ENCODE assay signal across 9 mouse cellular contexts in genomic region chr17:56338909-56339308, GRCm38 (mm10). TPM values are rescaled to one million over a fixed set of nuclear protein-coding genes. Genes with fewer than 3 reads are reported as not detected.
A peak's percentile ranks its signal among the peaks of the same experiment; 100 is the strongest.
DNase-seq lines count a peak whose midpoint lies in the region; ATAC-seq and TF ChIP-seq lines count a peak whose summit lies in the region.
"Had no signal": no experiment of that assay in that cellular context is flagged by ENCODE, and none has a peak within 500 bp of the region (broad histone marks: within the 10 kb centered on the region; RNA-seq: fewer than 3 reads in every experiment).

No protein-coding gene starts in this region.

- TF ChIP-seq CTCF in heart, postnatal 0 days (IDR thresholded peaks at IDR 0.05; ENCODE audit: low read depth): peak; percentile 35
- TF ChIP-seq CTCF in liver, postnatal 0 days (IDR thresholded peaks at IDR 0.05; ENCODE audit: low read depth): peak; percentile 78

- no peak overlapping the region for H3K9ac ChIP-seq in heart, postnatal 0 days (replicated peaks; ENCODE audit: low read depth, low read length)
- no peak overlapping the region for H3K9ac ChIP-seq in heart, embryonic 12.5 days
- H3K9ac ChIP-seq in liver, postnatal 0 days (replicated peaks): no peak overlapping the region
- no peak overlapping the region for H3K9ac ChIP-seq in hindbrain, embryonic 14.5 days

- DNase-seq in heart, postnatal 0 days (ENCODE audit: low spot score): no peak
- DNase-seq in CD8-positive naive resting alpha-beta T cell, adult 2 months (ENCODE audit: low read depth in 2 of 2, low spot score in 2 of 2): peak; percentile 41 to 63
- peak; percentile 57 for DNase-seq in c-Kit-positive CD71-negative TER-119-negative erythroid progenitor cells, embryonic 14.5 days (ENCODE audit: low read depth)
- peak; percentile 66 for DNase-seq in liver, postnatal 0 days
- DNase-seq in spleen, postnatal 14 days (ENCODE audit: low spot score in 2 of 2): peak; percentile 53 to 73
- no peak for DNase-seq in frontal cortex, postnatal 36 days (ENCODE audit: low spot score in 2 of 2)
- DNase-seq in hindbrain, embryonic 14.5 days (ENCODE audit: low spot score): no peak

- no peaks in the 10 kb centered on the region for H3K9me3 ChIP-seq in heart, postnatal 0 days (replicated peaks; ENCODE audit: control insufficient read depth, low read length)
- H3K9me3 ChIP-seq in heart, embryonic 12.5 days (replicated peaks): no peaks in the 10 kb centered on the region
- H3K9me3 ChIP-seq in liver, postnatal 0 days (ENCODE audit: low read length): no peaks in the 10 kb centered on the region
- no peaks in the 10 kb centered on the region for H3K9me3 ChIP-seq in hindbrain, embryonic 14.5 days (ENCODE audit: control insufficient read depth, low read length)

- no peak overlapping the region for H3K27ac ChIP-seq in heart, postnatal 0 days (ENCODE audit: low read depth)
- no peak overlapping the region for H3K27ac ChIP-seq in heart, embryonic 12.5 days (ENCODE audit: poor library complexity, severe bottlenecking)
- no peak overlapping the region for H3K27ac ChIP-seq in liver, postnatal 0 days (ENCODE audit: low read depth)
- no peak overlapping the region for H3K27ac ChIP-seq in hindbrain, embryonic 14.5 days

- no peak overlapping the region for H3K4me3 ChIP-seq in heart, postnatal 0 days (ENCODE audit: low read depth, low read length)
- no peak overlapping the region for H3K4me3 ChIP-seq in heart, embryonic 12.5 days
- no peak overlapping the region for H3K4me3 ChIP-seq in liver, postnatal 0 days (ENCODE audit: low read depth, low read length)
- no peak overlapping the region for H3K4me3 ChIP-seq in hindbrain, embryonic 14.5 days (replicated peaks; ENCODE audit: low read length)

- ATAC-seq in heart, postnatal 0 days (ENCODE audit: insufficient read depth, low read depth): no peak
- ATAC-seq in heart, embryonic 12.5 days (ENCODE audit: insufficient number of reproducible peaks, low FRiP score): no peak
- peak; percentile 52 for ATAC-seq in liver, postnatal 0 days
- ATAC-seq in hindbrain, embryonic 14.5 days (ENCODE audit: low FRiP score): no peak

- peaks cover 27% of the 10 kb centered on the region for H3K4me1 ChIP-seq in heart, postnatal 0 days (ENCODE audit: control insufficient read depth, insufficient read depth)
- peaks cover 66% of the 10 kb centered on the region for H3K4me1 ChIP-seq in heart, embryonic 12.5 days (replicated peaks)
- peaks cover 5% of the 10 kb centered on the region; the same call in 1 of the 2 replicates for H3K4me1 ChIP-seq in liver, postnatal 0 days (ENCODE audit: insufficient read depth)
- H3K4me1 ChIP-seq in hindbrain, embryonic 14.5 days (replicated peaks; ENCODE audit: control insufficient read depth, insufficient read depth, low read length): no peaks in the 10 kb centered on the region

- WGBS in heart, postnatal 0 days: 60% methylated on average over 4 of the region's 4 CpGs
- WGBS in heart, embryonic 12.5 days: 60% methylated on average over 4 of the region's 4 CpGs
- 42% methylated on average over 4 of the region's 4 CpGs for WGBS in liver, postnatal 0 days (ENCODE audit: insufficient replicate concordance)
- WGBS in hindbrain, embryonic 14.5 days: 54% methylated on average over 4 of the region's 4 CpGs

- TF ChIP-seq EP300 in heart, postnatal 0 days (IDR thresholded peaks at IDR 0.05; ENCODE audit: low read depth): no peak
- TF ChIP-seq EP300 in liver, postnatal 0 days (IDR thresholded peaks at IDR 0.05; ENCODE audit: low read depth): no peak

- H3K27me3 ChIP-seq in heart, postnatal 0 days (ENCODE audit: control insufficient read depth, insufficient read depth, low read length): no peaks in the 10 kb centered on the region
- H3K27me3 ChIP-seq in heart, embryonic 12.5 days (replicated peaks): no peaks in the 10 kb centered on the region
- H3K27me3 ChIP-seq in liver, postnatal 0 days (ENCODE audit: insufficient read depth, low read length): no peaks in the 10 kb centered on the region
- no peaks in the 10 kb centered on the region for H3K27me3 ChIP-seq in hindbrain, embryonic 14.5 days (ENCODE audit: control insufficient read depth, insufficient read depth, low read length)

- no peaks in the 10 kb centered on the region for H3K36me3 ChIP-seq in heart, postnatal 0 days (replicated peaks; ENCODE audit: control insufficient read depth, insufficient read depth, low read length)
- H3K36me3 ChIP-seq in heart, embryonic 12.5 days: no peaks in the 10 kb centered on the region; the same call in 1 of the 2 replicates
- H3K36me3 ChIP-seq in liver, postnatal 0 days (replicated peaks; ENCODE audit: insufficient read depth, low read length): no peaks in the 10 kb centered on the region; the same call in 1 of the 2 replicates
- 0 out of 2 replicates have a peak, but pooled peaks cover 4% of the 10 kb centered on the region for H3K36me3 ChIP-seq in hindbrain, embryonic 14.5 days (replicated peaks; ENCODE audit: control insufficient read depth, insufficient read depth)

- H3K4me2 ChIP-seq in heart, postnatal 0 days (ENCODE audit: low read depth, low read length): no peak overlapping the region
- no peak overlapping the region for H3K4me2 ChIP-seq in heart, embryonic 12.5 days
- no peak overlapping the region for H3K4me2 ChIP-seq in liver, postnatal 0 days (ENCODE audit: low read depth, low read length)
- H3K4me2 ChIP-seq in hindbrain, embryonic 14.5 days (replicated peaks): no peak overlapping the region

RNA-seq across cellular contexts. Expression of gene Kdm4b, which starts 13.0 kb away (rescaled TPM):
- 61.8 and 80.4 TPM in 2 replicates for total RNA-seq in heart, postnatal 0 days (2014; rRNA removed; ENCODE audit: low replicate concordance)
- polyA plus RNA-seq in heart, postnatal 0 days (2015; fragmentation: Nextera tagmentation; extraction: Ambion mirVana): 16.1 and 17.7 TPM in 2 replicates
- polyA plus RNA-seq in heart, embryonic 12.5 days (2016; fragmentation: Nextera tagmentation; extraction: Ambion mirVana): 34.3 and 37.1 TPM in 2 replicates
- 5.0 and 5.8 TPM in 2 replicates for polyA plus RNA-seq in liver, postnatal 0 days (2015; fragmentation: Nextera tagmentation; extraction: Ambion mirVana)
- 62.2 and 64.3 TPM in 2 replicates for polyA plus RNA-seq in hindbrain, embryonic 14.5 days (2014; fragmentation: Nextera tagmentation; extraction: Ambion mirVana)

RNA-seq across cellular contexts. Expression of gene Uhrf1, which starts 35.8 kb away (rescaled TPM):
- total RNA-seq in heart, postnatal 0 days (2014; rRNA removed; ENCODE audit: low replicate concordance): 26.8 and 33.8 TPM in 2 replicates
- 13.2 and 14.4 TPM in 2 replicates for polyA plus RNA-seq in heart, postnatal 0 days (2015; fragmentation: Nextera tagmentation; extraction: Ambion mirVana)
- polyA plus RNA-seq in heart, embryonic 12.5 days (2016; fragmentation: Nextera tagmentation; extraction: Ambion mirVana): 88.4 and 91.2 TPM in 2 replicates
- polyA plus RNA-seq in liver, postnatal 0 days (2015; fragmentation: Nextera tagmentation; extraction: Ambion mirVana): 37.8 and 43.5 TPM in 2 replicates
- polyA plus RNA-seq in hindbrain, embryonic 14.5 days (2014; fragmentation: Nextera tagmentation; extraction: Ambion mirVana): 14.1 and 15.9 TPM in 2 replicates

RNA-seq across cellular contexts. Expression of gene Arrdc5, which starts 38.8 kb away (rescaled TPM):
- not detected in 2 replicates for total RNA-seq in heart, postnatal 0 days (2014; rRNA removed; ENCODE audit: low replicate concordance)
- not detected in 2 replicates for polyA plus RNA-seq in heart, postnatal 0 days (2015; fragmentation: Nextera tagmentation; extraction: Ambion mirVana)
- not detected in 2 replicates for polyA plus RNA-seq in heart, embryonic 12.5 days (2016; fragmentation: Nextera tagmentation; extraction: Ambion mirVana)
- polyA plus RNA-seq in liver, postnatal 0 days (2015; fragmentation: Nextera tagmentation; extraction: Ambion mirVana): not detected in 2 replicates
- not detected in 2 replicates for polyA plus RNA-seq in hindbrain, embryonic 14.5 days (2014; fragmentation: Nextera tagmentation; extraction: Ambion mirVana)
- polyA plus RNA-seq: stomach, embryonic 16.5 days had no signal

RNA-seq across cellular contexts. Expression of gene Plin3, which starts 46.2 kb away (rescaled TPM):
- 76.8 and 78.5 TPM in 2 replicates for total RNA-seq in heart, postnatal 0 days (2014; rRNA removed; ENCODE audit: low replicate concordance)
- polyA plus RNA-seq in heart, postnatal 0 days (2015; fragmentation: Nextera tagmentation; extraction: Ambion mirVana): 70.9 and 73.0 TPM in 2 replicates
- polyA plus RNA-seq in heart, embryonic 12.5 days (2016; fragmentation: Nextera tagmentation; extraction: Ambion mirVana): 59.1 and 60.0 TPM in 2 replicates
- polyA plus RNA-seq in liver, postnatal 0 days (2015; fragmentation: Nextera tagmentation; extraction: Ambion mirVana): 25.8 and 26.8 TPM in 2 replicates
- polyA plus RNA-seq in hindbrain, embryonic 14.5 days (2014; fragmentation: Nextera tagmentation; extraction: Ambion mirVana): 13.9 and 16.4 TPM in 2 replicates

Comparison
In these comparisons a context has a peak if more than half of its experiments do, and no peak if none do; other contexts are left out.
1. DNase-seq: peak in CD8-positive naive resting alpha-beta T cell, adult 2 months (2 of 2), c-Kit-positive CD71-negative TER-119-negative erythroid progenitor cells, embryonic 14.5 days (single experiment), liver, postnatal 0 days (single experiment) and spleen, postnatal 14 days (2 of 2); none in heart, postnatal 0 days (single experiment), frontal cortex, postnatal 36 days (0 of 2) and hindbrain, embryonic 14.5 days (single experiment).